Mouse (Mus musculus) fibroblast of lung, adult 2 months (primary cell): ENCODE results near the gene Mlxip.

Source experiments
- DNase-seq: peaks from one replicate; pipeline ENCODE4 v3.0.0-alpha.2; 2011; ENCODE audit warnings: low read depth

The Mlxip gene

DNA sequence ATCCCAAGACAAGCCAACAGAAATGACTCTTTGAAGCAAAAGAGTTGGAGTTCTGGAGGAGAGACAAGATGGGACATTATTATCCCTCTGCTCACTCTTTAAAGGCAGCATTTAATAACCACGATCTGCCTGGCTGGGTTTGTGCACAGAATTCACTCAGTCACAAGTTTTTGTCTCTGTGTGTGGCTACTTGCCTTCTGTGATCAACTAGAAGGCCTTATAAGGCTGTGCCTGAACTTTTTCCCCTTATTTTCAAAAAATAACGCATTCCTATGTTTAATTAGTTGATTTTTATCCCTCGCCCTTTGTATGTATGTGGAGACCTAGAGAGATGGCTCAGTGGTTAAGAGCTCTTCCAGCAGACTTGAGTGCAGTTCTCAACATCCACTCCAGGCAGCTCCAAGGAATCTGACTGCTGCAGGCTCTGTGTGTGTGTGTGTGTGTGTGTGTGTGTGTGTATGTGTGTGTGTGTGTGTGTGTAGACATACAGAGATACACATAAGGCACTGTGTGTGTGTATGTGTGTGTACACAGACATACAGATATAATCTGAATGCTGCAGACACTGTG is 37.8 kb downstream of the Mlxip start:
- DNase-seq = no peak

DNA sequence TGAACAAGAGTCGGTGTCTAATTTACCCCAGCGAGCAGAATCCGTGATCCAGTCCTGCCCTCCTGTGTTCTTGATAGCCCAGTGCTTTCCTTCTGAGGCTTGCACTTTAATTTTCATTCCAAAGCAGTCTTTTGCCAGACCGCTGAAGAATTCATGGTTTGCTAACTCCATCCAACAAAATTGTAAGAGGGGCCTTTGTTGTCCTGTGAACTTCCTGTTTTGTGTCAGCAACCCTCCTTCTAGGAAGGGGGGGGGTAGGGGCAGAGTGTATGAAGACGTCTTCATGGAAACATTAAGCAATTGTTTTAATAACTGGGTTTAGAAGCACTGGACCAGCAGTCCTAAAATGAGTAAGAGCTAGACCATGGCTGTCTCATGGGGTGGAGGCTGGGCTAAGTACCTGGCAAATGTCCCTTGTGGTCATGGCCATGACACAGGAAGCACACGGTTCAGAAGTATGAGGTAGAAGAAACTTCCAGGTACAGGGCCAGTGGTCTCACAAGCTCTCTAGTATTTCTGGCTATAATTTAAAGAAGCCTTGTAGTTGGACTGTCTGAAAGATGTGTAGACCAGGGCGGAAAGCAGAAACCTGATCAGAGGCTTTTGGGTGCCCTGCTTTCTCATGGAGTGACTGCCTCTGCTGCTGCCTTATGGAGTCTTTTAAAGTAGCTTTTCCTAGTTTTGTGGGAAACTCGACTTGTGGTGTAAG is 41.6 kb downstream of the Mlxip start:
- peak; percentile 93 for DNase-seq

DNA sequence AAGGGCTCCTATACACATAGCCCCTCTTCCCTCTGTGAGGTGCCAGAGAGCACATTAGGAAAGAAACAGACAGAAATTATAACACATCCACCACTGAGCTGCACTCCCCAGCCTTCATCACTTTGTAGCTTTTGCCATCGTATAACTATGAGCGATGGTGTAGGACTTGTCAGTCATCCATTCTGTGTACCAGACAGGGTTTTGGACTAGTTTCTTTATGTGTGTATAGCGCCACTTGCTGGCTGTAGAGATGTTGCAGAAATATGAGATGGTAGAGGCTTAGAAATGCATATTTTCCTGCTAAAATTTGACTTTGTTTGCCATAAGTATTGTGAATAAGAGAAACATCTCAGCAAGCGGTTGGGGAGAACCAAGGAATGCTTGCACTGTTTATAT is 42.2 kb downstream of the Mlxip start:
- peak; percentile 44 for DNase-seq

DNA sequence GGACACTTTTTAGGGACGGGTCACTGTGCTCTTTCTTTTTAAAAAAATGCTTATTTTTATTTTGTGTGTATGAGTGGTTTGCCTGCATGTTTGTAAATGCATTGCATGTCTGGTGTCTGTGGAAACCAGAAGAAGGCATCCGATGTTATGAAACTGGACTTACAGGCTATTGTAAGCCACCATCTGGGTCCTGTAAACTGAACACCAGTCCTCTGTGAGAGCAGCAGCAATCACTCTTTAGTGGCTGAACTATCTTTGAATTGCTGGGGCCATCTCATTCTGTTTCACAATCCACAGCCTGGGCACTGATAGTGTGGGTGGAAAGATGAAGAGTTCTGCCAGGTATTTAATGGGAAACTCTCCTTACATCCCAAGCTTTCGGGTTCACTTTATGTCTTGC is 43.8 kb downstream of the Mlxip start:
- DNase-seq = no peak

DNA sequence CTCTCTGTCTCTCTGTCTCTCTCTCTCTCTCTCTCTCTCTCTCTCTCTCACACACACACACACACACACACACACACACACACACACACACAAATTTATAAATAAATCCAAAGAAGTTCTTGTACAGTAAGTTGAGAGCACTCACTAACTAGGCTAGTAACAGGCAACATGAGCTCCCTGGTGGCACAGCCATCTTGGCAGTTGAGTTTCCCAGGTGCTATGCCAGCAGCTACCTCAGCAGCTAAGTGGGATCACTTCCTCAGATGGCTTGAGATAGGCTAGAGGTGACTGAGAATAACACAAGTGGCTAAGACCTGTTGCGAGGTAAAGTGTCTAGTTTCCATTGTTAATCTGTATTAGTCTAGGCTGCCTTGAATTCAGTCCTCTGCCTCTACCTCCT is 44.7 kb downstream of the Mlxip start:
- no peak for DNase-seq

DNA sequence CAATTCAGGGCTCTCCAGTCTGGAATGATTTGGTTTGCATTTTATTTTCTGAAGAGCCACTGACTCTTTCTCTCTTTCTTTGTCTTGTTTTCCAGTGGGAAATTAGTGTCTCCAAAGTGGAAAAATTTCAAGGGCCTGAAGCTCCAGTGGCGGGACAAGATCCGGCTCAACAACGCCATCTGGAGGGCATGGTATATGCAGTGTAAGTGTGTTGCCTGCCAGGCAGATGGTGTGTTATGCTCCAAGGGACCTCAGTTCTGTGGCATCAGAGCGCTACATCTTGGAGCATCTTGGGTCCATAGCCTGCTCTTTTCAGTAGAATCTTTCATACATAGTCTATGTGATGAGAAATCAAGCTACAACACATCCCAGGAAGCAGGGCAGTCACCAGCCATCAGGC is 45.3 kb downstream of the Mlxip start:
- no peak for DNase-seq

DNA sequence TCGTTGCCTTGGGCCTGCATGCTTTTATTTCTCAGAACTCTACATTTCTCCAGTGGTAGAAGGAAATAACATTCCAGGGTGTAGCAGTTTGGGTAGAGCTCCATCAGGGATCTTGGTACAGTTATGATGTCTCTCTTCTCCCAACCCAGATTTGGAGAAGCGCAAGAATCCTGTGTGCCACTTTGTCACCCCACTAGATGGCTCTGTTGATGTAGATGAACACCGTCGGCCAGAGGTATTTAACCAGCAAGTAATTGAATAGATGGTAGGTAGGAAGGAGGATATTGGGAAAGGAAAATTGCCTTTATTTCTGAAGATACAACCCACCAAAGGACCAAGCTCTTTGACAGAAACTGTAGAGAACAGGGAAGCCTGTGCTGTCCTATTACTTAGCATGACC is 46.1 kb downstream of the Mlxip start:
- no peak for DNase-seq

DNA sequence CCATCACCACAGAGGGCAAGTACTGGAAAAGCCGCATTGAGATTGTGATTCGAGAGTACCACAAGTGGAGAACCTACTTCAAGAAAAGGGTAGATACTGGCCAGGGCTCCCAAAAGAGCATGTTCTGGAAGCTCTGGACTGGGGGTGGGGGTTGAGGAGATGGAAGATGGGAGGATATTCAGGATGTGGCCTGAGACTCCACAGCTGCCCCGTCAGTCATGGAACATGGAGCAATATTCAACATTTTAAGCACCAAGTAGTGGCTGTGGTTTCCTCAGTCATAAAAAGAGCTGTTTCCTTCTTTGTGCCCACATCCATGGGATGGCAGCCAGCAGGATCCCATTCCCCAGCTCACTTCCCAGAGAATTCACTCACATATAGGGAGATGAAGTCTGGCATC is 47.7 kb downstream of the Mlxip start:
- DNase-seq = no peak

DNA sequence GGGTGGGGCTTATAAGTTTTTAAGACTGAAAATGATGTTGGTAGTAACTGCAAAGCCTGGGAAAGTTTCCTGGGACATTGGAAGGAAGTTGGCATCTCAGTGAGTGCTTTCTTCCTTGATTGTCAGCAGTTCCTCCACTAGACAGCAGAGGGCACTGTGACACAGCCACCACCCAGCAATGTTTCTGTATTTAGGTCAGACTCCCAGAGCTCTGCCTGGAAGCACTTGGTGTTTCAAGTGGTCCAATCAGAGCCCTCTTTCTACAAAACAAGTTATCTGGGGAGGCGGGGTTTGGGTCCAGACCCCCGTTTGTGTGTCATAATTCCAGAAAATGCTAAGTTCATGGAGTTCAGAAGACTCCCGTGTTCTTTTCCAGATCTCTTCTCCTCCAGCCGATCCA is 49.5 kb downstream of the Mlxip start:
- DNase-seq = peak; percentile 55

DNA sequence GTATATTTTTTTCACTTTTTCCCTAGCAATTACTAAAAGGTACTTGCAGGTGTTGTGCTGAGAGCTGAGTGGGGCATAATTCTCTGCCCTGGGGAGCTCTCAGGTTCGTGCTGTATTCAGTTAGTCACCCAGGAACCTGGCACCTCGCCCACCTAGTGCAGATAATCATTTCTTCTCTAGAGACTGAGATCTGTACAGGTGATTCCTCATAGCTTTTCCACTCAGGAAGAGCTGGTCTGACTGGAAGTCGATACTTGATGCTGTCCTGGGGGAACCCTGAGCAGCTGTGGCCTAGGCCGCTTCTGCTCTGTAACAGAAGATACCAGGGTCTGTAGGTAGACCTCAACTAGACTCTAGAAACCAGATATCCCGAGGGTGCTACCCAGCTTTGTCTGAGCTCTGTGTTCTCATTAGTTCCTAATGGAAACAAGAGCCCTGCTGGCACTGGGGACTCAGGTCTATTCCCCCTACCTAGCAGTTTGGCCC is 50.3 kb downstream of the Mlxip start:
- DNase-seq = no peak

DNA sequence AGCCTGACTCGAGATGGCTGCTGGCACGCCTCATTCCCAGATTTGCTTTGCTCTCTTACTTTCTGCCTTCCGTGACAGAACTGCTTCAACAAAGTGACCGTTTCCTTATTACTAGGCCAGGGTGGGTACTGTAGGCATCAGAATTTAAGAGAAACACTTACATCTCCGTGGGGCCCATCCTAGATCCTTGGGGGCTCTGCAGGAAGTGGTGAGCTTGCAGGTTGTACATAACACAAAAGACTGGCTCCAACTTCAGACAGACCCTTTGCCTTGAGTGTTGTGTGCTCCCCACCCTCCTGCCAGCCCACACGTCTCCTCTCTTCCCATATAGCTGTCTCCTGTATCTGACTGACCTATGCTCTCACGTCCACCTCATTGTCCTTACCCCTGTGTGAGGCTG is 57.3 kb downstream of the Mlxip start:
- no peak for DNase-seq

DNA sequence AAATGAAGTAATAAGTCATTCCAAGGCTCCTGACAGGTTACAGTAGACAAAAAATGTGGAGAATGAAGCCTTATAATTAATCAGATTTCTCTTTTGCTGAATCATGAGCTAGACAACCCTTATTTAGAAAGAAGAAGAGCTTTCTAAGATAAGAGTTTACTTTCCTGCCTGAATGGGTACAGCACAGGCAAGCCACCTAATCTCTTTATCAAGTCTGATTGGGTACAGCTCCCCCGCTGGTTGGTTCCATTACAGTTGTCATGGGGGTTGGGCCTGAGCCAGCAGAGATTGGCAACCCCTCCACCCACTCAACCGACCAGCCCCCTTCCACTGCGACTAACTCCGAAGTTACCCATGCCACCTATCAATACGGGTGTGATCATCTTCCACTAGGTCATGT is 66.8 kb downstream of the Mlxip start:
- no peak for DNase-seq

DNA sequence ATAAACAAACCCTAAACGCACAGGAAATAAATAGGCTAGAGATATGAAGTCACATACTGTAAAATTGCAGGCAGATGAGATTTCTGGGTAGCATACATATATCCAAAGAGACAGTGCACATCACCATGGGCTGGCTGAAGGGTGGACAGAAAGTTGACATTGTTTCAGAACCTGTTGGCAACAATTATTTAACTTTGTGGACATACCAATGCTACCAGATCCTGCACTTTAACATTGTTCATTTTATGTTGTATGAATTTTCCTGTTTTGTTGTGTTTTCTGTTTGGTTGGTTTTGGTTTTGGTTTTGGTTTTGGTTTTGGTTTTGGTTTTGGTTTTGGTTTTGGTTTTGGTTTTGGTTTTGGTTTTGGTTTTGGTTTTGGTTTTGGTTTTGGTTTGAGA is 70.0 kb downstream of the Mlxip start:
- DNase-seq = no peak

DNA sequence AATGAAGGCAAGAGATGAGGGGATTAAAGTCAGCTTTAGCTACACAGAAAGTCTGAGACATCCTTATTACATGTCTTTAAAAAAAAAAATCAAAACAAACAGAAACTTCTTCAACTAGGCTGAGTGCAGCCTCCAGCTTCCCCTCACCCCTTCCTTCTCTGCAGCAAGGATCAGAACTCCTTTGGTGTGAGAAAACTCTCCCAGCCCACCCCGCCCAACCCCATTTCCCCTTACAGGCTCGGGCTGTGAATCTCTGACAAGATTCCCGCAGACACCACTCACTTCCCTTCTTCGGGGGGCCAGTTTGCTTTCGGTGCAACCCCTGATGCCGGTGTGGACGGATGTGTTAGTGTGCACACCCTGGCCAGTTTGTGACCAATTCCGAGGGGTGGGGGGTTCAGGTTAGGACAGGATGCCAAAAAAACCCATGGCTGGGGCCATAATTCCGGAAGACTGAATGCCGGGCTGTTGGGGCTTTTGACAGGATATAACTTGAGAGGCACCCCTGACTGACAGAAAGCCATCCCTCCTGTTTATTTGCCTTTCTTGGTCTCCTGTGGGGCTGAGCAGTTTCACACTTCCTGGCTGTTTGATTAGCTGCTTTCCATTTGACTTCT is 76.3 kb downstream of the Mlxip start:
- DNase-seq = no peak

DNA sequence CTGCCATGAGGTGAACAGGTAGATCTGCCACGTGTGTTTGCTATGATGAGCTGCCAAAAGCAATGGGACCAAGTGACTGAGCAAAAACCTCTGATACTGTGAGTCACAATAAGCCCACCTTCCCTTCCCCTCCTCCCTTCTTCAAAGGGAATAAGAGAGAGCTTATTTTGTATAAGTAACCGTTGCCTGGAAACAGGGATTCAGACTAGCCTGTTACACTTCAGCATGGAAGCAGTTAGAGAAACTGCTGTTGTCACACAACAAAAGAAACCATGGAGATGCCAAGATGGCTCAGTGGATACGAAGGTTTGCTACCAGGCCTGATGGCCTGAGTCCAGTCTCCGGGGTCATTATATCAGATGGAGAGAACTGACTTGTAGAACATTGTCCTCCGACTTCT is 79.2 kb downstream of the Mlxip start:
- no peak for DNase-seq

DNA sequence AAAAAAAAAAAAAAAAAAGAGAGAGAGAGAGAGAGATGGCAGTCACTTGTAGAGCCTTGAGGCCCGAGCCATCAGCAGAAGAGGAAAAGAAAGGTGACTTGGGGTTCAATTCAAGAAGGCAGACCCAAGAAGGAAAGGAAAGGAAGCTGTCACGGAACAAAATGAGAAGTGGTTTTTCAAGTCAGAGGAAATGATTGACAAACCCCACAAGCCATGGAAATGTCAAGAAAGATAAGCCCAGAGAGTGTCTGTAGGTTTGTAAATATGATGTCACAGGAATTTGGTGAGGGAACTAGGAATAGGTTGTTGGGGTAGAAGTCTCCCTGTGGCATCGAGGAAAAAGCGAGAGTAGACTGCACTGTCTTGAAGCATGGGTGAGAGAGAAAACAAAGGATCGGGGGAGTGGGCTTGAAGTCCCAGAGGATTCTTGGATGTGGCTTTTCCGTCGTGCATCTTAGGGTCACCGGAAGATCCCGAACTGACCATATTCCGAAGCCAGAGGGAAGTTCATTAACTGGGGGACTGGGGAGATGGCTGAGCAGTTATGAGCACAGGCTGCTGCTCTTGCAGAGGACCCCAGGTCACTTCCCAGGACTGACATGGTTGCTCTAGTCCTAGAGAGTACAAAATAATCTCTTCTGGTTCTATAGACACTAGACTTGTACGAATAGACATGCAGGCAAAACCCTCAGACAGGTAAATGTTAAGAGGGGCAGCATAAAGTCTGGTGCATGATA is 93.2 kb downstream of the Mlxip start:
- no peak for DNase-seq

DNA sequence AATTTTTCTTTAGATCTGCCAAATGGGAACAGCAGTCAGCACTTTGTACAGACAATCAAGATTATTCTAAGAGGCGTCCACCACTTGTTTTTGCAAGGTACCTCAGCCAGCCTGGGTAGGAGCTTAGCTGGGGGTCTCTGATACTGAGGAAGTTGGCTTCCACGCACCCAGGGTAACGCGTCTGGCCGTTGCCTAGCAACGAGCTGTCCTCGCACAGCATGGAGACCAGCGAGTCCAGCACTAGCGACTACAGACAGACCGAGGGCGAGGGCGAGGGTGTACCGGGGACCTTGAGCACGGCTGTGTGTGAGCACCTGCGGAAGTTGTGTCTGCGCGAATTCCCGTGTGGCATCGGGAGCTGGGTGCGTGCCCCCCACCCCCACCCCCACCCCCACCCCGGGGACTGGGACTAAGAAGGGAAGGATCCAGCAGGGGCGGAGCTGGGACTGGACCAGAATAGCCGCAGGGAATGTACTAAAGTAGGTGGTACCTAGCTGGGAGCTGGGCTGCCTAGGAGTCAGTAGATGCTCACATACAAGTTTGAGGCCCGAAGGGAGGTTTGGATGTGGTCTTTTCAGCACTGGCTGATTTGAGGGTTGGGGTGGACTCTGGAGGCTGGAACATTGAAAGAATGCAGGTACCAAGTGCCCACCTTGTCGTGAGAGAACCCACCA is 94.7 kb downstream of the Mlxip start, which contains the start of the genes Lrrc43 and Il31:
Gene Lrrc43 (plus strand): TSS at position 194 of the 674 bp plus-strand sequence.
Gene Il31 (minus strand): TSS at position 378 of the 674 bp plus-strand sequence.
- DNase-seq = no peak

DNA sequence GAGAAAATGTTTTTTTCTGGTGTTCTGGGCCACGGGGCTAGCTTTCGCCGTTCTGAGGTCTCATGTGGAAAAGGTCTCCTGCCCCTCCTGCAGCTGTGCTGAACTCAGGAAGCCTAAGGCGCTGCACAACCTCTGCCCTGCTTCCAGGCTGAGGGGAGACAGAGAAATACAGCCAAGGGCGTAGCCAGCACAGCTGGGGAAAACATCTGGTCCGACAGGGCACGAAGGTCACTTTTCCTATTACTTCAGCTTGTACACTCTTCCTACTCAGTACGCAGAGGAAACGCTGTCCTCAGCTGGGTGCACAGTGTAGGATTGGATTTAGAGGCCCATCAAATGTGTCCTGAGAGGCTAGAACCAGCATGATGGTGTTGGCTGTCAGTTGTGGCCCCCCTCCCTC is 95.3 kb downstream of the Mlxip start:
- DNase-seq = no peak

DNA sequence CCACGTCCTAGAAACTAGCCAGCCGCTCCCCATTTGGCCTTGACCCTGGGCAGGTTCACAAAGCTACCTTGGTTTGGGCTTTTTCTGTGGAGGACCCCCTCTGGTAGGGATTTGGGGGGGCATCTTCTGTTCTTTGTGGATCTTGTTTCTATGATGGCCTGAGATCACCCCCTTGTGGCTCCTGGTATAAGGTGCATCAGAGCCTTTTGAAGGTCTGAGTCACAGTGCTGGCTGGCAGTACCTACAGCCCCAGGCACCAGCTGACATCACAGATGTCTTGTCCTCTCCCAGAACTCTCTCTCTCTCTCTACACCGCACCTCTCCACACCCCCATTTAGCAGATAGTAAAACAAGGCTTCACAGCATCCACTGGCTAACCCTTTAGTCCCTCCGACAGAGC is 105.1 kb downstream of the Mlxip start:
- no peak for DNase-seq

DNA sequence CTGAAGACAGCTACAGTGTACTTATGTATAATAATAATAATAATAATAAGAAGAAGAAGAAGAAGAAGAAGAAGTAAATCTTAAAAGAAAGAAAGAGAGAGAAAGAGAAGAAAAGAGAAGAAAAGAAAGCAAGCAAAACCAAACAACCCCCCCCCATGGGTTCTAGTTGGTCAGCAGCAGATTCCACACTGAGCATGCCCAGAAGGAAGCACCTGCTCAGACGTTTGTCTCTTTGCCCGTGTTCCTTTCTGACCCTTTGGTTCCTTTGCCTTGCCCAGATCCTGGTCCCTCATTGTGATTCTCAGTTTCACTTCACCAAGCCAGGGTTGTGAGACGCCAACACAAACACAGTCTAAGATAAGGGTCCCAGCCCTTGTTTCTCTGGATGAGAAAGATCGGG is 107.4 kb downstream of the Mlxip start:
- DNase-seq = no peak
